Mouse (Mus musculus): Measurements from ENCODE around the gene Rnf220. TPM values are rescaled to one million over a fixed set of nuclear protein-coding genes. Genes with fewer than 3 reads are reported as not detected.
"Not testable (repeated sequence)": the region's sequence is repeated elsewhere in the genome, so short reads cannot be mapped to it uniquely, and the experiment has no call there.

Gene Rnf220
- polyA plus RNA-seq, 1 experiment from 2014 or later = 106 TPM

DNA sequence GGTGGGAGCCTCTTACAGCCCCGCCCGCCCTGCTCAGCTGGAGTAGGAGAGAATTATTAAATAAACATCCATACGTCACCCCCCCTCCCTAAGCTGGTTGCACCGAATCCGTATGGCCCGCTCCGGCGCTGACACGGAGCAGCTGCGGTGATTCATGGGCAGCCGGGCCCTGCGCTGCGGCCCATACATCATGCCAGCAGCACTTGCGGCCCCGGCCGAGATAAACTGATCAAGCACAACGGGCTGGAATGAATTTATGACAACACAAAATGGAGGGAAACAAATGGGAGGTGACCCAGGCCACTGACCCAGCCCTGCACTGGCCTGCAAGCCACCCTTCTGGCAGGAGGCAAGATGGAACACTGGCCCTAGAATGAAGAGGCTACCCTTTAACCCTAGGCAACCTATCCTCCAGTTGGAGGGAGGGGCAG, 220.6 kb downstream of the Rnf220 start:
- WGBS = 75% methylated on average over 17 of the region's 17 CpGs

GRCm38 (mm10) chr4:117274720-117275119, 222.1 kb downstream of the Rnf220 start:
- Histone ChIP-seq H3K4me3 (no peak overlapping the region), H3K27me3 (ENCODE audit: low read depth, poor library complexity, severe bottlenecking) (peaks cover 10% of the 10 kb centered on the region; the same call in 1 of the 2 replicates), H3K36me3 (peaks cover 92% of the 10 kb centered on the region), H3K9me3 (replicated peaks) (peaks cover 11% of the 10 kb centered on the region; the same call in 1 of the 2 replicates), H3K27ac (no peak overlapping the region), H3K4me1 (peaks cover 73% of the 10 kb centered on the region)
- 94% methylated on average over 4 of the region's 4 CpGs for WGBS
- no peak for DNase-seq (ENCODE audit: low spot score)

More for the DNA sequence above, 220.6 kb downstream of the Rnf220 start:
- H3K27me3 ChIP-seq (ENCODE audit: low read depth, poor library complexity, severe bottlenecking) = peaks cover 4% of the 10 kb centered on the region; the same call in 1 of the 2 replicates
- H3K36me3 ChIP-seq = peaks cover 99% of the 10 kb centered on the region
- no peak overlapping the region; the same call in 1 of the 2 replicates for H3K4me3 ChIP-seq
- H3K27ac ChIP-seq = peak overlapping the region; percentile 32; the same call in 1 of the 2 replicates
- peaks cover 11% of the 10 kb centered on the region; the same call in 1 of the 2 replicates for H3K9me3 ChIP-seq (replicated peaks)
- no peak for DNase-seq (ENCODE audit: low spot score)
- peaks cover 74% of the 10 kb centered on the region for H3K4me1 ChIP-seq

DNA sequence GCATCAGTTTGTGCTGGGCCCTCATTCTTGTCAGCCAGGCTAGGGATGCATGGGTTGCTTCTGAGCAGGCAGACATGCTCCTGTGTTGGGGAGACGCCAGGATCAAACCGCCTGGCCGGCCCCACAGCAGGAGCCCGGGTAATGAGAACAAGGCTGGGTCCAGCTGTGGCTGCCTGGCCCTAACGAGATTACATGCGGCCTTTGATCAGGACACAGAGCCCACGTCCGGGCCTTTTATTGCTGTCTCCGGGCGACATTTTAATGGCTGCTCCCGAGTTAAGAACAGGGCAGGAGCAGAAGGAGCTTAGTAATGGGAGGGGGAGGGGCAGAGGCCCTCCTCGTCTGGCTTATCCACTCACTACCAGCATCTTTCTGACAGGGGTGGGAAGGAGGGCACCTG, 224.4 kb downstream of the Rnf220 start:
- Histone ChIP-seq H3K4me1 (peaks cover 66% of the 10 kb centered on the region), H3K36me3 (peaks cover 69% of the 10 kb centered on the region), H3K4me3 (0 out of 2 replicates have a peak overlapping the region, but pooled peaks have one; percentile 2), H3K9me3 (replicated peaks) (peaks cover 11% of the 10 kb centered on the region; the same call in 1 of the 2 replicates), H3K27ac (peak overlapping the region; percentile 77), H3K27me3 (ENCODE audit: low read depth, poor library complexity, severe bottlenecking) (peaks cover 28% of the 10 kb centered on the region)
- peak; percentile 82 for DNase-seq (ENCODE audit: low spot score)
- 3% methylated on average over 12 of the region's 12 CpGs for WGBS

GRCm38 (mm10) chr4:117270278-117270677, 226.6 kb downstream of the Rnf220 start:
- H3K27ac ChIP-seq = 0 out of 2 replicates have a peak overlapping the region, but pooled peaks have one; percentile 50
- H3K27me3 ChIP-seq (ENCODE audit: low read depth, poor library complexity, severe bottlenecking) = peaks cover 37% of the 10 kb centered on the region
- H3K4me1 ChIP-seq = peaks cover 61% of the 10 kb centered on the region
- peaks cover 47% of the 10 kb centered on the region for H3K36me3 ChIP-seq
- H3K4me3 ChIP-seq = no peak overlapping the region
- WGBS = 11% methylated on average over 6 of the region's 6 CpGs
- H3K9me3 ChIP-seq (replicated peaks) = peaks cover 11% of the 10 kb centered on the region; the same call in 1 of the 2 replicates
- DNase-seq (ENCODE audit: low spot score) = peak; percentile 84

DNA sequence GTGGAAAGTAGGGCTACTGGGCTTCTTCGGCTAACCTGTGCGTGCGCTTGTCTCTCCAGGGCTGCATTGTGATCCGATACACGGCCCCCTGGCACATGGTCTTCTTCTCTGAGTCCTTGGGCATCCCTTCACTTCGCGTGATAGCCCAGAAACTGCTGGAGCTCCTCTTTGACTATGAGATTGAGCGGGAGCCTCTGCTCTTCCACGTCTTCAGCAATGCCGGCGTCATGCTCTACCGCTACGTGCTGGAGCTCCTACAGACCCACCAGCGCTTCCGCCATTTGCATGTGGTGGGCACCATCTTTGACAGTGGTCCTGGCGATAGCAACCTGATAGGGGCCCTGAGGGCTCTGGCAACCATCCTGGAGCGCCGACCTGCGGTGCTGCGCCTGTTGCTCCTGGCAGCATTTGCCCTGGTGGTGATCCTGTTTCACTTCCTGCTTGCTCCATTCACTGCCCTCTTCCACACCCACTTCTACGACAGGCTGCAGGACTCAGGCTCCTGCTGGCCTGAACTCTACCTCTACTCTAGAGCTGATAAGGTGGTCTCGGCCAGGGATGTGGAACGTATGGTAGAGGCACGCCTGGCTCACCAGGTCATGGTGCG, 228.9 kb downstream of the Rnf220 start:
- Histone ChIP-seq H3K4me3 (no peak overlapping the region), H3K4me1 (peaks cover 57% of the 10 kb centered on the region), H3K36me3 (peaks cover 24% of the 10 kb centered on the region), H3K27ac (peak overlapping the region; percentile 31; the same call in 1 of the 2 replicates), H3K27me3 (ENCODE audit: low read depth, poor library complexity, severe bottlenecking) (peaks cover 37% of the 10 kb centered on the region), H3K9me3 (replicated peaks) (no peaks in the 10 kb centered on the region)
- DNase-seq (ENCODE audit: low spot score) = no peak
- 86% methylated on average over 25 of the region's 25 CpGs for WGBS

GRCm38 (mm10) chr4:117267284-117267683, 229.6 kb downstream of the Rnf220 start:
- Histone ChIP-seq H3K9me3 (replicated peaks) (no peaks in the 10 kb centered on the region), H3K4me1 (peaks cover 57% of the 10 kb centered on the region), H3K4me3 (no peak overlapping the region), H3K36me3 (peaks cover 18% of the 10 kb centered on the region), H3K27me3 (ENCODE audit: low read depth, poor library complexity, severe bottlenecking) (peaks cover 37% of the 10 kb centered on the region), H3K27ac (0 out of 2 replicates have a peak overlapping the region, but pooled peaks have one; percentile 31)
- 6% methylated on average over 2 of the region's 2 CpGs for WGBS
- peak; percentile 87 for DNase-seq (ENCODE audit: low spot score)

DNA sequence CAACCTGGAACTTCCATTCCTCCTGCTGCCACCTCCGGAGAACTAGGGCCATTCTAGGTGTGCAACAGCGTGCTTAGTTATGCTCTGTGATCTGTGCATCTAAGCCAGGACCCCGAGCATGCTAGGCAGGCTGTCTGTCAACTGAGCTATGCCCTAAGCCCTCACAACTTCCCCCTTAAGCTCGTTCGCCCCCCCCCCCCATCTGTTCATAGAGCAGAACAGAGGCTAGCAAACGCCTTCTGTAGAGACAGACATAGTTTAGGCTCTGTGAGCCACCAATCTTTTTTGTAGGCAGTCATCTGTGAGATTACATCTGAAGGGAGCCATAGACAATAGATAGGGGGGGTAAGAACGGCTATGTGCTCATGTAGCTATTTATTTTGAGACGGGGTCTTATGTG, 233.9 kb downstream of the Rnf220 start:
- Histone ChIP-seq H3K27me3 (ENCODE audit: low read depth, poor library complexity, severe bottlenecking) (peaks cover 11% of the 10 kb centered on the region), H3K9me3 (replicated peaks) (no peaks in the 10 kb centered on the region), H3K4me1 (peaks cover 34% of the 10 kb centered on the region), H3K4me3 (no peak overlapping the region), H3K36me3 (no peaks in the 10 kb centered on the region), H3K27ac (no peak overlapping the region)
- 78% methylated on average over 8 of the region's 8 CpGs for WGBS
- DNase-seq (ENCODE audit: low spot score) = no peak

GRCm38 (mm10) chr4:117262101-117262913, 234.5 kb downstream of the Rnf220 start:
- Histone ChIP-seq H3K27ac (no peak overlapping the region; the same call in 1 of the 2 replicates), H3K36me3 (no peaks in the 10 kb centered on the region), H3K27me3 (ENCODE audit: low read depth, poor library complexity, severe bottlenecking) (0 out of 2 replicates have a peak, but pooled peaks cover 9% of the 10 kb centered on the region), H3K4me3 (no peak overlapping the region), H3K9me3 (replicated peaks) (no peaks in the 10 kb centered on the region), H3K4me1 (peaks cover 27% of the 10 kb centered on the region)
- no peak for DNase-seq (ENCODE audit: low spot score)
- WGBS = 44% methylated on average over 13 of the region's 13 CpGs

DNA sequence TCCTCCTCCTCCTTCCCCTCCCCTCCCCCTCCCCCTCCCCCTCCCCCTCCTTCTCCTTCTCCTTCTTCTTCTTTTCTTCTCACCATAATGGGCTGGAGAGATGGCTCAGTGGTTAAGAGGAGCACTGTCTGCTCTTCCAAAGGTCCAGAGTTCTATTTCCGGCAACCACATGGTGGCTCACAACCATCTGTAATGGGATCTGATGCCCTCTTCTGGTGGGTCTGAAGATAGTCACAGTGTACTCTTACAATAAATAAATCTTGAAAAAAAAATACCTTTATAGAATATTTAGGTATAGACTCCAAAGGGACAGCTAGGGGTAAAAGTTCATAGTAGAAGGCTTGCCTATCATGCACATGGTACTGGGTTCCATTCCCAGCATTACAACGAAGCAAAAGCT, 235.6 kb downstream of the Rnf220 start:
- Histone ChIP-seq H3K4me3 (no peak overlapping the region), H3K36me3 (no peaks in the 10 kb centered on the region), H3K27ac (no peak overlapping the region), H3K27me3 (ENCODE audit: low read depth, poor library complexity, severe bottlenecking) (0 out of 2 replicates have a peak, but pooled peaks cover 7% of the 10 kb centered on the region), H3K4me1 (peaks cover 17% of the 10 kb centered on the region), H3K9me3 (replicated peaks) (no peaks in the 10 kb centered on the region)
- DNase-seq (ENCODE audit: low spot score) = no peak
- WGBS = 85% methylated on average over 2 of the region's 2 CpGs

DNA sequence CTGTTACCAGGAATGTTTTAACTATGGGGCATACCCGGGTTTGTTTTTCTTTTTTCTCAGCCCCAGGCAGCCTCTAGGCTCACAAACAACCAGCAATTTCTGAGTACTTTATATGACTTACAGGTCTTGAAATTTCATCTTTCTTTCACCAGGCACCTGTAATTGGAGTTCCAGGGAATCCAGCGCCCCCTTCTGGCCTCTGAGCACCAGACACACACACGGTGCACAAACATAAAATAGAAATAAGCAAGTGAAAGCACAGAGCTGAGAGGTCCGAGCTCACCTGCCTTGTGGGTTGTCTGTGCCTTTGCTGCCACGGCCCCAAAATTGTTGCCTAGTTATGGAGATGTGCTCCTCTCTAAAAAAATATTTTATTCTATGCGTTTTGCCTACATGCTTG, 236.9 kb downstream of the Rnf220 start:
- not testable (repeated sequence) for H3K27ac ChIP-seq; H3K4me3 ChIP-seq; H3K36me3 ChIP-seq; H3K9me3 ChIP-seq (replicated peaks); DNase-seq (ENCODE audit: low spot score); H3K27me3 ChIP-seq (ENCODE audit: low read depth, poor library complexity, severe bottlenecking)
- WGBS = 78% methylated on average over 6 of the region's 6 CpGs
- H3K4me1 ChIP-seq = peaks cover 17% of the 10 kb centered on the region

- WGBS = 62% methylated on average over 6 of the region's 6 CpGs
- no peak for DNase-seq (ENCODE audit: low spot score)
- Histone ChIP-seq H3K27me3 (ENCODE audit: low read depth, poor library complexity, severe bottlenecking) (peaks cover 12% of the 10 kb centered on the region; the same call in 1 of the 2 replicates), H3K36me3 (no peaks in the 10 kb centered on the region), H3K4me1 (peaks cover 40% of the 10 kb centered on the region), H3K27ac (peak overlapping the region; percentile 53), H3K4me3 (no peak overlapping the region), H3K9me3 (replicated peaks) (no peaks in the 10 kb centered on the region)
Measured at GRCm38 (mm10) chr4:117254672-117255071, 242.2 kb downstream of the Rnf220 start.

DNA sequence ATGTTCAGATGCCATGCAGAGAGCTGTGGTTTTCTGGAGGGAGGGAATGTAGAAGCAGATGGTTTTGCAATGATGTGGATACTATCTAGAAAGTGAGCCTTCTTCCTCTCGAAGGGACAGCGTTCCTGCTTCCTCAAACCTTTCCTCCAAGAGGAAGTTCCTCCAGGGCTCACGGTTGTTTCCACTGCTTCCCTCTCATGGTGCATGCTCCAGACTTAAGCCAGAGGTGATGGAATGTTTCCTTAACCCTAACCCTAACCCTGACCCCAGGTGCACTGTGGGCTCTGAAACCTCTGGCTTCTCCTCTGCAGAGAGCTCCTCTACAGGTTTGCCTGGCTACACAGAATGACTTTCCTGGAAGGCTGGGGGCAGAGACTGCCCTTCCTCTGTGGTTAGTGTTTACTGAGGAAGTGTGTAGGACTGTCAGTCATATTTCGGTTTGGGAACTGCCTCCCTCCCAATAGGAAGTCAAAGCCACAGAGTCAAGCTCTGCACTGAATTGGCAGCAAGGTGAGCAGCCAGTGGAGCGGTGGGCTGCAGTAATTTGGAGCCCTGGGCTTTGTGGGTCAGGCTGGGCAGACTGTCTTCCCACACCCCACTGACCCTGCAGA, 242.7 kb downstream of the Rnf220 start:
- DNase-seq (ENCODE audit: low spot score) = no peak
- H3K27me3 ChIP-seq (ENCODE audit: low read depth, poor library complexity, severe bottlenecking) = peaks cover 12% of the 10 kb centered on the region; the same call in 1 of the 2 replicates
- no peak overlapping the region for H3K4me3 ChIP-seq
- no peaks in the 10 kb centered on the region for H3K9me3 ChIP-seq (replicated peaks)
- H3K27ac ChIP-seq = peak overlapping the region; percentile 53
- H3K36me3 ChIP-seq = no peaks in the 10 kb centered on the region
- 70% methylated on average over 5 of the region's 5 CpGs for WGBS
- peaks cover 40% of the 10 kb centered on the region for H3K4me1 ChIP-seq

All from limb, embryonic 10.5 days (tissue).